Mouse (Mus musculus) CD8-positive naive resting alpha-beta T cell, adult 2 months (primary cell): Measurements from ENCODE around the gene Nanp.

Experiments used
- DNase-seq, 2 experiments: peaks; one replicate each; pipeline ENCODE4 v3.0.0; 2022; ENCODE audit warnings: low read depth in 2 of 2, low spot score in 2 of 2

Nanp gene

DNA sequence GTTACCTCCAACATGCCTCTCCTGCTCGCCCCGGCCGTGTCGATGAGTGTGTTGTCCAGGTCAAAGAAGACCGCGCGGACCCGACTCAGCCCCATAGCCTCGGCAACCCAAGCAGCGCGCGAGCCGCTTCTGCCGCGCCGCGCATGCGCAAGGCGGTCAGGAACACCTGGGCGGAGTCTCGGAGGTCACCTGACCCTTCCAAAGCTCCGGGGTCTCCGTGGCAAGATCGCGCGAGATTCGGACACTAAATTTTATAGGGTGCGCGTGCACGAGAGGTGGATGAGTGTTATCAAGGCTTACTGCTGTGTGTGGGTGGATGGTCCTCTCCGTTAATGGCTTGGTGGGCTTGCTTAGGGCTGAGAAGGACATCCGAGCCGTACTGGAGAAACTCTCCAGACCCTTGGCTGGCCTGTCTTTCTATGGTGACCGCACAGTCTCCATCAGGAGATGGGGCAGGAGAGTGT is at the start of gene Nanp, which contains the start of gene Ninl:
Gene Nanp (minus strand): TSS at position 167 of the 464 bp plus-strand sequence.
Gene Ninl (minus strand): TSS at position 151 of the 464 bp plus-strand sequence.
- peak; percentile 88 for DNase-seq

DNA sequence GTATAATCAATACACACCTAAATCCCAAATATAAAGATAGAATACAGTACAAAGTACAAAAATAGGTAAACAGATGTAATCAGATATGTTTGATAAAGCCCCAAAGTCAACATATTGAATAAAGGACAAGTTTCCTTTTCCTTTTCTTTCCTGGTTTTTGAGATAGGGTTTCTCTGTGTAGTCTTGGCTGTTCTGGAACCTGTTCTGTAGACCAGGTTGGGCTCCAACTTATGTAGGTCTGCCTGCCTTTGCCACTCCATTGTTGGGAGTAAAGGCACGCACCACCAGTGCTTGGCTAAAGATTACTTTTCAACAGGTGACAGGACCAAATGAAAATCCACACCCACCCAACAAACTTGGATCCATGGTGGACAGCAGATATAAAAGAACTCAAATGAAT is 17.4 kb upstream of the Nanp start:
- DNase-seq: no peak

DNA sequence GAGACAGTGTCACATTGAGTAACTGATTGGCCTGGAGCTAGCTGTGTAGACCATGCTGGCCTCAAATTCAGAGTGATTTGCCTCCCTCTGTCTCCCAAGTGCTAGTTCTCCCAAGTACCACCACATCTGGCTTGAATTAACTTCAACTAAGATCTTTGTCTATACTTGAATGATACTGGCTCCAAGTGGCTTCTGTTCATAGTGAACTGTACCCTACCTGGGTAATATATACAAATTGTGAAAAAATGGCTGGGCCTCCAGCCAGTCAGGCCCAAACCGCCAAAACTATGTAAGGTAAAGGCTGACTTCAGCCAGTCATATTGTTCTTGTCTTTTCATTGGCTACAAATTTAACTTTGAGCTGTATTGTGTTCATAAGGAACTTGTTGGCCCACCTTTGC is 1.2 kb upstream of the Nanp start:
- no peak for DNase-seq

DNA sequence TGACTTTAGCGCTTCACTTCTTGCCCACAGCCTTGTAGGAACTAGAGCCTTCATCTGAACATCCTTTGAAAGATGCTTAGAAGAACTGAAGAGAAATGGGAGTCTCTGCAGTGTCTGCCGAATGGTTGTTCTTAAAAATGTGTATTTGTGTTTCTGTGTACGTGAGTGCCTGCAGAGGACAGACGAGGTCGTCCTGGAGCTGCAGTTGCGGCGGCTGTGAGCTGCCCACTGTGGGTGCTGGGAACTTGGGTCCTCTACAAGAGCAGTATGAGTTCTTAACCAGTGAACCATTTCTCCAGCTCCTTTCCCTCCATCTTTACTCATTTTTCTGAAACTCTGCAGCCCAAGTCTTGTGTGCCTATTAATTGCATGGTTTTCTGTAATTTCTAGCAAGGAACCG is 528 bp upstream of the Nanp start:
- no peak for DNase-seq

DNA sequence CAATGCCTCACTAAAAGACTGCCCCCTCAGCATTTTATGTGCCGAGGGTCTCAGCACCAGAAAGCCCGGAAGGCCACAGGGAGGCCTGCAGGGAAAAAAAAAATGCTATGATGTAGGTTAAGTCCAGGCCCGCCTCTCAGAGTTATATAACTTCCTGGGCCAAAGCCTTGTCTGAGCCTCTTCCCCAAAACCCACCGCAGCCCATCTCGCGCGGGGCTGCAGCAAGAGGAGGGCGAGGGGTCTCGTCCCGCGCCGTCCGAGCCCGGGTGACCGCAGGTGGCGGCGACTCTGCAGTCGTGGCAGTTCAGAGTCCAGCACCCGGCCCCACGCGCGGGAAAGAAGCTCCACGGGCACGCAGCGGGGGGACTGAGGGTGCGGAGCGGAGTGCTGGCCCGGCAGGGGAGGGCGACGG is 381 bp downstream of the Nanp start:
- DNase-seq: no peak

DNA sequence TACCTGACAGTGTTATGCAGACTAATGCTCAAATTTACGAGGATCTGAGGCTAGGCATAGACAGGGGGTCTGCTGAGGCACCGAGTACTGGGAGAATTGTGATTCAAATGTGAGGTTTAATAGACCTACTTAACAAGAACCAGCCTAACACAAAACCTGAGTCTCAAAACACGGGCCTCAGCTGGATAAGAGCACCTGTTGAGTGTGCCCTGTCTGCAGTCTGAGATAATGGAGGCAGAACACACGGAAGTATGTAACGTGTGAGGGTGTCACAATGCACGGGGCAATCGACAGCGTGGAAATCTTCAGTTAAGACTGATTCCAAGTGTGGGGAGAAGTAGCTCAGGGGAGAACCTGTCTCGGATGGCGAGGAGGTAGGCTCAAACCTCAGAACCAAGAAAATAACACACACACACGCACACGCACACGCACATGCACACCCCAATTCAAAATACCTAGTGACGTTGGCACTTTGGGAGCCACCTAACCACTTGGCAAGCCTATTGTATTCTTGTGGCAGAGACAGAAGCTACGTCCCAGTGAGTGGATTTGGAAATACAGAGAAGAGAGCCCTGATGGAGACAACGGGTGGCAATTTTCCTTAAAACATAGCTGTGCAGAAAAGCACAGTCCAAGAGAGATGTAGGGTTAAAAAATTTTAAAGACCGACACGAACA is 1.2 kb downstream of the Nanp start:
- DNase-seq: peak in 1 of 2 experiments; percentile 8

DNA sequence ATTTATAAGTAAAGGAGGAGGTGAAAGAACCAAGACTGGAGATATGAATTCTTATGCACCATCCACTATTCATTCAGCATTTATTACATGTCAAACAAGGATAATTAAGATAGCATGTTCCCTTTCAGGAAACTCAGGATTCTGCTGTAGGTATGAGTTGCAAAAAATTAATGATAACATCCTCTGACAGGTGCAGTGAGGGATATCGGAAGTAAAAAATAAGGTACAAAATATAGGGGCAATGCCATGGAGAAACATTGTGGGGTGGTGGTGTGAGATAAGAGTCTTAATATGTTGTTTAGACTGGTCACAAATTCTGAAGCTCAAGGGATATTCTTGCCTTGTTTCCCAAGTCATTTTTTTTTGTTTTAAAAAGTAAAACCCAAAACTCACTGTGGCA is 1.9 kb downstream of the Nanp start:
- DNase-seq: no peak

DNA sequence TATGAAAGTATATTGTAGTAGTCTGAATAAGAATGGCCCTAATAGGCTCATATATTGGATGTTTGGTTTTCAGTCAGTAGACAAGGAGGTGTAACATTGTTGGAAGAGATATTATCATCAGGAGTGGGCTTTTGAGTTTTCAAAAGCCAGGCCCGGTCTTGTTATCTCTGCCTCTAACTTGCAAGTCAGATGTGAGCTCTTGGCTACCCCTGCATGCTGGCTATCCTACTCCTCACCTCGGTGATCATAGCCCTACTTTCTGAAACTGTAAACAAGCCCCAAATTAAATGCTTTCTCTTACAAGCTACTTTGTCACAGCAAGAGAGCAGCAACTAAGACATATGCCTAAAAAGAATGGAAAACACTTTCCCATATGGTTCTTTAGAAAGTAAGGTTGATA is 2.5 kb downstream of the Nanp start:
- no peak for DNase-seq

DNA sequence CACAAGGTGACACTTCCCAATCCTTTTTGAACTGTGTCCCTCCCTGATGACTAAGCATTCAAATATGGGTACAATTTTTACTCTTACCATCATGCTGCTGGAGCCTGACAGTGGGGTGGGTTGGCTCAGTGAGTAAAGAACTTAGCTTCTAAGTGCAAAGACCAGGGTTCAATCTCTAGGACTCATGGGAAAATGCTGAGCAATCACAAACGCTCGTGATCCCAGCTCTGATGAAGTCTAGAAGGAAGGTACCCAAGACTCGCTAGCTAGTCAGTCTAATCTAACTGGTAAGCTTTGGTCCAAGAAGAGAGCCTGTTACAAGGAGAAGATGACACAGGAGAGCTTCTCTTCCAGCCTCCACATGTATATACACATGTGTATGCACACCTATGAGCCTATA is 4.8 kb downstream of the Nanp start:
- DNase-seq: no peak

DNA sequence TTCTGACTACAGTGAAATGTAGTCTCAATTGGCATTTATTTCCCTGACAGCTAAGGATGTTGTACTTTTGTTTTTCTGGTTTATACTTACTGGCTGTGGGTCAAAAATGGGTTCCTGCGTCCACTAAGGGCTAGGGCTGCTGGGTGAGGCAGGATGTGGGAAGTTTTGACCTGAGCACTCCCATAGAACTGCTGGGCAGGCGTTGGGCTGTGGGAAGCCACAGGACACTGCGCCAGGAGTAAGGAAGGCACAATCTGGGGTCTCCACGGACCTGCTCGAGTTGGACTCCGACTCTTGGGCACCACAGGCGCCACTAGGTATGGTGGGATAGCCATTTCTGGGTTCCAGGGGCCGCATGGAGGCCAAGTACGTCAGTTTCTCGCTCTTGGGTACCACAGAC is 18.0 kb downstream of the Nanp start:
- DNase-seq: no peak

DNA sequence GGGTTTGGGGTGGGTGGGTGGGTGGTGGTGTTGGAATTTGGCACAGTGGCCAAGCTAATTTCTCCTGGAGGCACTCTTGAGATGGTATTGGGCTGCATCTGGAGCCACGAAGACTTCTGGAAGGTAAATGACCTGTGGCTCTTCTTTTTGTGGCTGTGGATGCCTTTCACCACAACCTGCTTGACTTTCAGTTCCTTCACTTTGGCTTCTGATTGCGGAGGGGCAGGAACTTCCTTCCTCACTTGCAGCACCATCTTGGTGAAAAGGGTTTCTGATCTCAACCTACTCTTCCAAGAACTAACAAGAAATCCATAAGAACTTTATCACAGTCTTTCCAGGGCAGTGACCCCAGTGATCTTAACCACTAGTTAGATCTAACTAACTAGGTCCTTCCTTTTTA is 23.9 kb downstream of the Nanp start:
- no peak for DNase-seq

DNA sequence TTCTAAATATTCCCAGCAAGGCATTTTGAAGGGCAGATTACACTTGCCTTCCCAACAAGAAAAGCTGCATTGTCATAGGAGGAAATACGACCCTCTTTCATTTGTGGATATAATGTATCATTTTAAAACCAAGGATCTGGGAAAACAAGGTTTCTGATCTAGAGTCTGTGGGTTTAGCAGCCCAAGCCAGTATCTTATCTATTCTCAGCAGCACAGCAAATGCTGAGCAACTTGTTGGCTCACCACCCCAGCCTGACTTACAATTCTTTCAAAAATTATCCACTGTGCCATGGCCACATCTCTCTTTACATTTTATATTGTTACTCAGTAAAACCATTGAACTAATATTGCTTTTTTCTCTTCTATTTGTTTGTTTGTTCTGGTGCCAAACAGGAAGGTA is 27.9 kb downstream of the Nanp start:
- DNase-seq: no peak

DNA sequence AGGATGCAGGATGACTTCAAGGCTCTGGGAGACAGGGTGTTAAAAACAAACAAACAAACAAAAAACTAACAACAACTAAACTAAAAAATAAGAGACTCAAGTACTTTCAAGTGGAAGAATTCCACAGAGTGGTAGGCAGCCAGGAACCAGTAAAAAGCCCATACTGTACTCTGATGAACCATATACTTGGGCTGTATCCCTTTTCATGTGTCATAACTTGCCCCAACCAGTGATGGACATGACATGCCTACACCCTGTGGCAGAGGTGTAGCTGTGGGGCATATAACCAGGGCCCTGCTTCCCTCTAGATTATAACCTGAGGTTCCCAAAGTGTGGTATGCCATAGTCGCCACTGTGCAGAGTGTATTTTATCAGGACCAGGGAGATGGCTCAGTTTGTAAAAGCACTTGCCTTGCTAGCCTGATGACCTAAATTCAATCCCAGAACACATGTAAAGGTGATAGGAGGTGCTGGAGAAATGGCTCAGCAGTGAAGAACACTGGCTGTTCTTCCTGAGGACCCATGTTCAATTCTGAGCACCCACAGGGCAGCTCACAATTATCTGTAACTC is 29.6 kb downstream of the Nanp start:
- no peak for DNase-seq

DNA sequence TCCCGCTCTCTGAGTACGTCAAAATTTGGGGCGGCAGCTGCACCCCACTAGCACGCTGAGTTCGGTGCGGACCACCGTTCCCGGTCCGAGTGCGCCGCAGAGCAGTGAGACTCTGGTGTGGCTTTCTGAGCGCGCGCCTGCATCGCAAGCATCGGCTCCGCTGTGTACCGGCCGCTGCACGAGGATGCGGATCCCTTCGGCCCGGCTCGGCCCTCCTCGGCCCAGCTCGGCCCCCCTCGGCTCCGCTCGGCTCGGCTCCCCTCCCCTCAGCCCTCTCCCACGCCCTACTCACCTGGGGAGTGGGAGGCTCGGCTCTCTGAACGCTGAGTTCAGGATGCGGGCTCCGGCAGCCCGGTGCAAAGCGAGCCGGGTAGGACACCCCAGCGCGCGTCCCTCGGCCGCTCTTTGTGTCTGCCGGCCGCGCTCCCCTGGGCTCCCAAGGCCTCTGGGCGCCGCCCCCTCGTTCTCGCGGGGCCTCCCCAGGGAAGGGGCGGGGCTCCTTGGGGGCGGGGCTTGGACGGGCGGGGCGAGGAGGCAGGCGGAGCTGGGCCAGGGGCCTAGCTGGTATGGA is 30.2 kb downstream of the Nanp start:
- DNase-seq: no peak

DNA sequence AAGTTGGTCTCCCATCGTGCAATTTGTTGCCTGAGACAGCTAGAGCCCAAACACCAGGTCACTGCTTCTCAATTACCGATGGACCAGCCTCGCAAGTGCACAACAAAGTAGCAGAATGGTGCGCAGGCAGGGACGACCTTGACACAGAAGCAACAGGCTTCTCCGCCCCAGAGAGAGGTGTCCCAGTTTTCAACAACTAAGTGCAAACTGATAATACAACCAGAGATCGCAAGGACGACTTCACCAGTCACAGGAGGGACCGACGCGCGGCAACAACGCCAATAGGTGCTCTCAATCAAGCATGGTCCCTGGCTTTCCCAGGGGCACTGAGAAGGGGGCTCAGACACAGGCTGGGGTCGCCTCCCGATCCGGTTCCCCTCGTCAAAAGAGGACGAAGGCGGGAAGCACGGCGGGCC is 30.7 kb downstream of the Nanp start:
- no peak for DNase-seq

DNA sequence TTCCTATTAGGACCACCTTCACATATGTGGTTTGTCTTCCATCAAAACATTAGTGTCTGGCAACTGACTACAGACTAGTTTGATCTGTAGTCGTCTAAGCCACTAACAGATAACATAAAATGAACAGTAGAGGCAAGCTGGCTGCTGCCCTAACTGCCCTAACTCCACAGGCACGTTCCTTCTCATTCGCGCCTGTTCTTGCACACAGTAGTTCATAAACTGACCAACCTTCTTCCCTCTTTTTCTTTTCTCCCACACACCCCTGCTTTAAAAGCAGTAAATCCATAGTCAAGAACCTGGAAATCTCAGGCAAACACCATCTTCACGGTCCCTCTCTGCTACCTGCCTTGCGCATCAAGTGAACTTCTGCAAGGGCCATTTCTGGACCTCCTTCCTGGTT is 31.2 kb downstream of the Nanp start:
- no peak for DNase-seq

DNA sequence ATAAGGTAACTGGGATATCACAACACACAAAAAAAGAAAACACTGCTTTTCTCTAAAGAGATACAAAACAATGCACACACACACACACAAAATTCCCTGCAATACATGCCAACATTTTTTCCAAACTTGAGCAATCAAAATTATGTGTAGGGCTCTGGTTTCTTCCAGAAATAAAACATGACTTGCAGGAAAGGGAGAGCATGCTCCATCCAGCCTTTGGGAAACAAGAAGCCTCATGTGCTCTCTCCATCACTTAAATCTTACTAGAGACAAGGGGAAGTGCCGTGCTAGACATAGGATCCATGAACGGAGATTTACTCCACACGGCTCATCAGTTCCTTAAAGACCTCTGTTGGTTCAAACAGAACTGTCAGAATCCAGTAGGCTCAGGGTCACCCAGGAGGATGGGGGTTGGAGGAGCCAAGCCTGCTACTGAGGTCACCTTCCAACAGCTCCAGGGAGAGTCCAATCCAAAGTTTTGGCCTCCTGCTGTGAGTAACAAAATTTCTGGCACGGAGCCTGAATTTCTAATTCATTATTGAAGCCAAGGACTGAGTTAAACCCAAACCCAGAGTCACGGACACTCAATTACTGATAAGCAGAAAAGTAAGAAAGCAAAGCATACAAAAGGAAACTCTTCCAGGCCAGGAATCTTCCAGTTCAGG is 32.8 kb downstream of the Nanp start:
- DNase-seq: no peak

DNA sequence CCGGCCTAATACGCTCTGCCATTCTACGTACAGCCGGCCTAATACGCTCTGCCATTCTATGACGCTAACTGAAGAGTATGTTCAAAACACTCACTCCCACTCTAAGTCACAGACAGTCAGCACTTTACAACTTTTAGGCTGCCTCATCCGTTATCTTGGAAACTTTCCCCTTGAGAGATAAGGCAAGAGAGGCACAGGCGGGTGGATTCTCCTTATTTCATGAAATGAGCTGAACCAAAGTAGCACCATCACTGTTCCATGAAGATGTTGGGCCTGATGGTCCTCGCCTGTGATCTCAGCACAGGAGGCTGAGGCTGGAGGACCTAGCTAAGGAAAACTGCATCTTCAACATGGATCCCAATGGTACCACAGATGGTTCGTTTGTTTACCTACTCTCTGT is 34.8 kb downstream of the Nanp start:
- DNase-seq: no peak

DNA sequence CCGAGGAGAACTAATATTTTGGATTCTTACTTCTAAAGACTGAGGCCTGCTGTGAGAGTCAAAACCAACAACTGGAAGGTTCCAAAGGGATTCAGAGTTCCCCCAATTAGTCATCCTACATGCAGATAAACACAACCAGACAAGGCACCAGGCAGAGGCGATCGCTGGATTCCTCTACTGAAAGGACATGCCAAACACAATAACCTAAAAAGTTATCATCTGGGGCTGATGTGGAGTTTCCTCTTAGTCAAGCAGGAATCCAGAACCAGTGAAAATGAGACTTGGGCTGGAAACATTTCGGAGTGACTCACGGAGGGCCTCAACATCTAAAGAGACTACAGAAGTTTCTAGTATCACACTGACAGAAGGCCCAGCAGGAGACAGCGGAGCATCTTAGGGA is 35.4 kb downstream of the Nanp start:
- no peak for DNase-seq

DNA sequence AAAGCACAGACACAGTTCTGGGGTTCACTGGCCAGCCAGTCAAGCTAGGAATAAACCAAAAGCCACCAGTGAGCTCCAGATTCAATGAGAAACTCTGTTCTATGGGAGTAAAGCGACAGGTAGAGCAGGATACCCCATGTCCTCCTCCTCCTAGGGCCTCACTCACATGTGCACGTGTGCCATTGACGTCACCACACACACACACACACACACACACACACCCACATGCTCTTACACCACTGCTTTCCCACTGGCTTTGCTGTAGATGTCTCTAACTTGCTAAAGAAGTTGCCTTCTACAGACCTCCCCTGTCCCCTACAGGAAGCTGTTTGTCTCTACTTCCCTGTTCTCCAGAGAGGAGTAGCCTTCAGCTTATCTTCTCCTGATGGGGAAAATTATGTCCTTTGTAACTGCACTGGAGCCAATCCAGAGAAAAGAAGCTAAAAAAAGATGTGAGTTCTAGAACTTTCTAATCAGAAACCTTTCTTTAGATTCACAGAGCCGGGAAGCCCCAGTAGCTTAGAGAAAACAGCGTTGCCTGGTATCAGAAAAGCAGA is 37.5 kb downstream of the Nanp start:
- DNase-seq: no peak

DNA sequence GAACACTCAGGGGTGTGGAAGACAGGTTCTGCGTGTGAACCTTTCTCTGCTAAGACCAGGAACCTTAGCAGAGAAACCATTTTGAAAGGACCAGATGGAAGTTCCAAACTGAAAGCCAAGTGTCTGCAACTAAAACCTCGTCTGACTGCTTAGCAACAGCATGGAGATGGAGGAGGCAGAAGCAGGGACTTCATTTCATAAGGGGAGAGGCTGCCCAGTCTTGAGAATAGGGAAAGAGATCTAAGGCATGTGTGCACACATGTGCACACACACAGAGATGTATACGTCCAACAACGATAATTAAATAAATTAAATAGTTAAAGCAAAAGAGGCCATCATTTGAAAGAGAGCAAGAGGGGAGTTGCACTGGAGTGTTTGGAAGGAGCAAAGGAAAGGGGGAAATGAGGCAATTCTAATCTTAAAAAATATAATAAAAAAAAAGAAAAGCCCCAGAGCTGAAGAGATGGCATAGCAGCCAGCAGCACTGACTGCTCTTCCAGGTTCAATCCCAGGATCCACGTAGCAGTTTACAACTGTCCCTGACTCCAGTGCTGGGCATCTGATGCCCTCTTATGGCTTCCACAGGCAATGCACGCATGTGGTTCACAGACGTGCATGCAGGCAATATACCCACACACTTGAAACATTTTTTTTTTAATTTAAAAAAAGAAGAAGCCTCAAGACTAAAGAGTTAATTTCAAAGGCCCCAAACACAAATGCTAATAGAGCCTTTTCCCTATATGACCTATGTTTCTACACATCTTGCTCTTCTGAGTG is 38.6 kb downstream of the Nanp start:
- DNase-seq: no peak
